Mouse (Mus musculus) kidney, adult 18-20 months (tissue): ENCODE measurements around the gene Auh.

ENCODE experiments used
- DNase-seq: peaks from one replicate; pipeline ENCODE4 v3.0.0; 2021

Auh gene

DNA sequence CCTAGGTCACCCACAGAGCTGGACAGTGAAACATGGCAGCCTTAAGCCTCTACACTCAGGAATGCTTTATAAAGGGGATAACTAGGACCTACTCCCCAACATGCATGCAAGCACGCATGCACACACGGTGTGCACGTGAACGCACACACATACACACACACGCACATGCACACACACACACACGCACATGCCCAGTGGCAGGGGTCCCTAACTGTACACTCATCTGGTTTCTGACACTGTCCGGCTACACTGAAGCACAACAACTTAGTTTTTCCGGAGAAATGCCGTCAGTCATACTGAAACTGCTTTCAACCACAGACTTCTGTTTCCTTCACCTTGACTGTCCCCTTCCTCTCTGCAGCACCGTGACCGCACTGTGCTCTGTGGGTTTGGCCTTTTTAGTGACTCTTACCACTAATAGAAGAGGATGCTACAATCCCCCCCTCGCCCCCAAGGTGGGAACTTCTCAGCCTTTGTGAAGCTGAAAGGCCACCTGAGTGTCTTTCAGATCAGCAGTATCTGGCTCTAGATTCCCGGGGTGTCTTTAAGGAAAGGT lies 136.0 kb downstream of the Auh start:
- DNase-seq, result no peak

- DNase-seq, result no peak
These were observed 137.1 kb downstream of the Auh start for GRCm38 (mm10) chr13:52792242-52792844.

DNA sequence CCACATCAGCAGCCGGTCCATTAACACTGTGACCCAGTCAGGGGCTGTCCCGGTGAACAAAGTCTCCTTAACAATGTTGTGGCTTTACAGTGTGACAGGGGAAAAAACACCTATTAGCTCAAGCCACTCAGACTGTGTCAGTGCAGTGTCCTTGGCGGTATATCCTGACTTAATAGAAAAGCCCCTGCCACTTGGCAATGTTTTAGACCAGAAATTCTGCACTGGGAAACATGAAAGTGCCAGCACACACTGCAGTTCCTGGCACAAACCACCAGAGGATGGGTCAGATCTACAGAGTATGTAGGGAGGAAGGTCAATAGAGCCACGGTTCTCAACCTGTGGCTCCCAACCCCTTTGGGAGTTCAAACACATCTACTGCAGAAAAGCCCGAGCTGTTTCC lies 138.6 kb downstream of the Auh start:
- DNase-seq, result no peak
